Mouse (Mus musculus): ENCODE measurements around the gene Rbm19. TPM values are rescaled to one million over a fixed set of nuclear protein-coding genes. Genes with fewer than 3 reads are reported as not detected.

Gene Rbm19
- polyA plus RNA-seq, 1 experiment from 2014 or later = 15.6 TPM

- Histone ChIP-seq H3K4me3 (ENCODE audit: control insufficient read depth in 1 of 2, insufficient read depth in 1 of 2, low read depth in 1 of 2, low read length in 2 of 2) (no peak overlapping the region), H3K9ac (ENCODE audit: low read length) (no peak overlapping the region), H3K27ac (replicated peaks in 1 of 2; ENCODE audit: control insufficient read depth in 1 of 2, insufficient read depth in 1 of 2, low read depth in 2 of 2, low read length in 2 of 2) (no peak overlapping the region), H3K4me2 (ENCODE audit: low read length) (no peak overlapping the region), H3K36me3 (ENCODE audit: control insufficient read depth, insufficient read depth, low read length) (no peaks in the 10 kb centered on the region), H3K27me3 (ENCODE audit: control insufficient read depth, insufficient read depth, low read length) (no peaks in the 10 kb centered on the region), H3K4me1 (ENCODE audit: control insufficient read depth in 2 of 2, insufficient read depth in 2 of 2, low read length in 2 of 2) (no peaks in the 10 kb centered on the region), H3K9me3 (ENCODE audit: control insufficient read depth, low read length) (no peaks in the 10 kb centered on the region)
- WGBS = 74% methylated on average over 9 of the region's 9 CpGs
- ATAC-seq (ENCODE audit: insufficient number of reproducible peaks, insufficient read depth, low FRiP score, low read depth) = no peak
Measured at GRCm38 (mm10) chr5:120165061-120165942, 49.0 kb downstream of the Rbm19 start.

- Histone ChIP-seq H3K4me2 (ENCODE audit: low read length) (no peak overlapping the region), H3K4me3 (ENCODE audit: control insufficient read depth in 1 of 2, insufficient read depth in 1 of 2, low read depth in 1 of 2, low read length in 2 of 2) (no peak overlapping the region), H3K9me3 (ENCODE audit: control insufficient read depth, low read length) (no peaks in the 10 kb centered on the region), H3K9ac (ENCODE audit: low read length) (no peak overlapping the region), H3K4me1 (ENCODE audit: control insufficient read depth in 2 of 2, insufficient read depth in 2 of 2, low read length in 2 of 2) (peaks cover 11 to 12% of the 10 kb centered on the region in 2 experiments), H3K27ac (replicated peaks in 1 of 2; ENCODE audit: control insufficient read depth in 1 of 2, insufficient read depth in 1 of 2, low read depth in 2 of 2, low read length in 2 of 2) (no peak overlapping the region), H3K27me3 (ENCODE audit: control insufficient read depth, insufficient read depth, low read length) (no peaks in the 10 kb centered on the region), H3K36me3 (ENCODE audit: control insufficient read depth, insufficient read depth, low read length) (no peaks in the 10 kb centered on the region)
- WGBS = 83% methylated on average over 13 of the region's 13 CpGs
- ATAC-seq (ENCODE audit: insufficient number of reproducible peaks, insufficient read depth, low FRiP score, low read depth) = no peak
Measured at GRCm38 (mm10) chr5:120167787-120168325, 51.6 kb downstream of the Rbm19 start.

GRCm38 (mm10) chr5:120171865-120172728 lies 55.8 kb downstream of the Rbm19 start:
- Histone ChIP-seq H3K9me3 (ENCODE audit: control insufficient read depth, low read length) (no peaks in the 10 kb centered on the region), H3K4me2 (ENCODE audit: low read length) (no peak overlapping the region), H3K9ac (ENCODE audit: low read length) (no peak overlapping the region), H3K4me3 (ENCODE audit: control insufficient read depth in 1 of 2, insufficient read depth in 1 of 2, low read depth in 1 of 2, low read length in 2 of 2) (no peak overlapping the region), H3K27ac (replicated peaks in 1 of 2; ENCODE audit: control insufficient read depth in 1 of 2, insufficient read depth in 1 of 2, low read depth in 2 of 2, low read length in 2 of 2) (no peak overlapping the region), H3K27me3 (ENCODE audit: control insufficient read depth, insufficient read depth, low read length) (no peaks in the 10 kb centered on the region), H3K4me1 (ENCODE audit: control insufficient read depth in 2 of 2, insufficient read depth in 2 of 2, low read length in 2 of 2) (peaks cover 11 to 13% of the 10 kb centered on the region in 2 experiments), H3K36me3 (ENCODE audit: control insufficient read depth, insufficient read depth, low read length) (peaks cover 5% of the 10 kb centered on the region; the same call in 1 of the 2 replicates)
- WGBS = 53% methylated on average over 18 of the region's 18 CpGs
- ATAC-seq (ENCODE audit: insufficient number of reproducible peaks, insufficient read depth, low FRiP score, low read depth) = no peak

GRCm38 (mm10) chr5:120172729-120173101 lies 56.5 kb downstream of the Rbm19 start:
- H3K4me1 ChIP-seq (ENCODE audit: control insufficient read depth in 2 of 2, insufficient read depth in 2 of 2, low read length in 2 of 2) = peaks cover 11 to 13% of the 10 kb centered on the region in 2 experiments
- H3K36me3 ChIP-seq (ENCODE audit: control insufficient read depth, insufficient read depth, low read length) = peaks cover 9% of the 10 kb centered on the region; the same call in 1 of the 2 replicates
- H3K9me3 ChIP-seq (ENCODE audit: control insufficient read depth, low read length) = no peaks in the 10 kb centered on the region
- no peak overlapping the region for H3K27ac ChIP-seq (replicated peaks in 1 of 2; ENCODE audit: control insufficient read depth in 1 of 2, insufficient read depth in 1 of 2, low read depth in 2 of 2, low read length in 2 of 2)
- no peak overlapping the region for H3K4me2 ChIP-seq (ENCODE audit: low read length)
- no peak overlapping the region for H3K4me3 ChIP-seq (ENCODE audit: control insufficient read depth in 1 of 2, insufficient read depth in 1 of 2, low read depth in 1 of 2, low read length in 2 of 2)
- WGBS = 40% methylated on average over 8 of the region's 8 CpGs
- no peak overlapping the region for H3K9ac ChIP-seq (ENCODE audit: low read length)
- H3K27me3 ChIP-seq (ENCODE audit: control insufficient read depth, insufficient read depth, low read length) = no peaks in the 10 kb centered on the region
- no peak for ATAC-seq (ENCODE audit: insufficient number of reproducible peaks, insufficient read depth, low FRiP score, low read depth)

- H3K9me3 ChIP-seq (ENCODE audit: control insufficient read depth, low read length) = no peaks in the 10 kb centered on the region
- H3K4me1 ChIP-seq (ENCODE audit: control insufficient read depth in 2 of 2, insufficient read depth in 2 of 2, low read length in 2 of 2) = peaks cover 11 to 13% of the 10 kb centered on the region in 2 experiments
- no peak overlapping the region for H3K27ac ChIP-seq (replicated peaks in 1 of 2; ENCODE audit: control insufficient read depth in 1 of 2, insufficient read depth in 1 of 2, low read depth in 2 of 2, low read length in 2 of 2)
- H3K4me2 ChIP-seq (ENCODE audit: low read length) = no peak overlapping the region
- no peak for ATAC-seq (ENCODE audit: insufficient number of reproducible peaks, insufficient read depth, low FRiP score, low read depth)
- H3K9ac ChIP-seq (ENCODE audit: low read length) = no peak overlapping the region
- H3K36me3 ChIP-seq (ENCODE audit: control insufficient read depth, insufficient read depth, low read length) = peaks cover 15% of the 10 kb centered on the region; the same call in 1 of the 2 replicates
- H3K4me3 ChIP-seq (ENCODE audit: control insufficient read depth in 1 of 2, insufficient read depth in 1 of 2, low read depth in 1 of 2, low read length in 2 of 2) = no peak overlapping the region
- H3K27me3 ChIP-seq (ENCODE audit: control insufficient read depth, insufficient read depth, low read length) = no peaks in the 10 kb centered on the region
- 62% methylated on average over 7 of the region's 7 CpGs for WGBS
Measured at GRCm38 (mm10) chr5:120174317-120174716, 58.1 kb downstream of the Rbm19 start.

GRCm38 (mm10) chr5:120175217-120175616 lies 59.0 kb downstream of the Rbm19 start:
- Histone ChIP-seq H3K4me3 (ENCODE audit: control insufficient read depth in 1 of 2, insufficient read depth in 1 of 2, low read depth in 1 of 2, low read length in 2 of 2) (no peak overlapping the region), H3K27me3 (ENCODE audit: control insufficient read depth, insufficient read depth, low read length) (no peaks in the 10 kb centered on the region), H3K36me3 (ENCODE audit: control insufficient read depth, insufficient read depth, low read length) (peaks cover 23% of the 10 kb centered on the region; the same call in 1 of the 2 replicates), H3K9me3 (ENCODE audit: control insufficient read depth, low read length) (0 out of 2 replicates have a peak, but pooled peaks cover 3% of the 10 kb centered on the region), H3K9ac (ENCODE audit: low read length) (no peak overlapping the region), H3K27ac (replicated peaks in 1 of 2; ENCODE audit: control insufficient read depth in 1 of 2, insufficient read depth in 1 of 2, low read depth in 2 of 2, low read length in 2 of 2) (no peak overlapping the region), H3K4me1 (ENCODE audit: control insufficient read depth in 2 of 2, insufficient read depth in 2 of 2, low read length in 2 of 2) (peaks cover 11 to 13% of the 10 kb centered on the region in 2 experiments), H3K4me2 (ENCODE audit: low read length) (no peak overlapping the region)
- no peak for ATAC-seq (ENCODE audit: insufficient number of reproducible peaks, insufficient read depth, low FRiP score, low read depth)
- 90% methylated on average over 8 of the region's 8 CpGs for WGBS
